Mouse (Mus musculus) forebrain, embryonic 14.5 days (tissue): ENCODE results near the gene Kcnmb3. TPM values are rescaled to one million over a fixed set of nuclear protein-coding genes. Genes with fewer than 3 reads are reported as not detected.

ENCODE experiments used
- ATAC-seq: fragments of 200-750 bp; cut with Nextera tagmentation; 2 replicates; pipeline ENCODE4 v1.8.0; 2017; ENCODE audit warnings: mild to moderate bottlenecking, moderate library complexity
- DNase-seq: peaks from one replicate; pipeline ENCODE4 v3.0.0-alpha.2; 2015; ENCODE audit warnings: low spot score
- H3K27ac ChIP-seq: fragments of 300-500 bp; sonication (generic); 2 replicates; pipeline ENCODE4 v1.5.1; 2014; ENCODE audit warnings: low read depth, mild to moderate bottlenecking, control low read depth, low read length, moderate library complexity
- H3K27me3 ChIP-seq: fragments of 300-500 bp; sonication (generic); replicated peaks from 2 replicates; pipeline ENCODE4 v1.6.1; 2014; ENCODE audit warnings: low read length, control low read depth, mixed read lengths; ENCODE audit not compliant: control insufficient read depth, insufficient read depth
- H3K36me3 ChIP-seq: fragments of 300-500 bp; sonication (generic); 2 replicates; pipeline ENCODE4 v1.6.1; 2014; ENCODE audit warnings: low read length, control low read depth; ENCODE audit not compliant: control insufficient read depth, insufficient read depth
- H3K4me1 ChIP-seq: fragments of 300-500 bp; sonication (generic); 2 replicates; pipeline ENCODE4 v1.6.1; 2014; ENCODE audit warnings: antibody characterized with exemption, low read length, control low read depth; ENCODE audit not compliant: control insufficient read depth, insufficient read depth
- H3K4me2 ChIP-seq: fragments of 300-500 bp; sonication (generic); 2 replicates; pipeline ENCODE4 v1.6.1; 2014; ENCODE audit warnings: mild to moderate bottlenecking, control low read depth, low read length
- H3K4me3 ChIP-seq: fragments of 300-500 bp; sonication (generic); 2 replicates; pipeline ENCODE4 v1.5.1; 2014; ENCODE audit warnings: low read depth, low read length, control low read depth
- H3K9ac ChIP-seq: fragments of 300-500 bp; sonication (generic); 2 replicates; pipeline ENCODE4 v1.6.1; 2014; ENCODE audit warnings: mild to moderate bottlenecking, low read length, control low read depth, moderate library complexity
- H3K9me3 ChIP-seq: fragments of 300-500 bp; sonication (generic); replicated peaks from 2 replicates; pipeline ENCODE4 v1.6.1; 2016; ENCODE audit warnings: low read length, control low read depth, mixed read lengths; ENCODE audit not compliant: control insufficient read depth
- WGBS: fragments of 180-500 bp; shearing (Covaris S2); extraction: QIAGEN DNeasy Blood & Tissue Kit; methylation state at CpG from one replicate; pipeline ENCODE4 v1.1.7; 2014; 5-methylcytosine and 5-hydroxymethylcytosine counted together
- polyA plus RNA-seq: library from polyadenylated mRNA; unstranded; fragments of >200 nt; fragmentation: Nextera tagmentation; extraction: Ambion mirVana; gene quantifications from 2 replicates; pipeline ENCODE4 v1.2.1, GENCODE M21; 2014

The Kcnmb3 gene
- polyA plus RNA-seq, 1 experiment from 2014 or later = not detected

DNA sequence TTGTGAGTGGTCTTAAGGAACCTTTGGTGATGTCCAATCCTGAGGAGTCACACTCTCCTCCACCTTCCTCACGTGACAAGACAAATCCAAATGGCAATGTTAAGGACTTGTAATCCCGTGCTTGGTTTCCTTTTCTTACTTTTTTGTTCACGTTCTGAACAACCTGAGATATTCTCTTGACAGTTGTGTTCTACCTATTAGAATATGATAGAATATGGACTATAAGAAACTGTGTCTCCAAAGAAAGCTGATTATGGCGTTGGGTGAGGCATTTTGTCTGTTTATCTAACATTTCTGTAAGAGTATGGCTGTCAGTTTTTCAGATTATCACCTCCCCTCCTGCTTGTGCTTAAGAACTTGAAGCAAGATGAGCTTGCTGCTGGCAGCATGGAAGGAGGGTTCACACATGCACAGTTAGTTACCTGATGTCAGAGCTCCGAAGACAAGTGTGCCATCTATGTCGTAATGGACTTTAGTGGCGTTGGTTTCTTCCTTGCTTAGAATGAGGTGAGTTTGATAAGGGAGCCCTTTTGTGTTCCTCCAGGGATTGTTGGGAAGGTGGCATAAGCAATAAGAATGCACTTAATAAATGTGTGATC, 20.8 kb upstream of the Kcnmb3 start:
- no peak overlapping the region for H3K9ac ChIP-seq
- H3K4me2 ChIP-seq = no peak overlapping the region
- H3K36me3 ChIP-seq = peaks cover 30% of the 10 kb centered on the region
- H3K4me3 ChIP-seq = no peak overlapping the region
- ATAC-seq = no peak
- WGBS = 89% methylated on average over 7 of the region's 7 CpGs
- no peak overlapping the region for H3K27ac ChIP-seq
- H3K4me1 ChIP-seq = peaks cover 16% of the 10 kb centered on the region
- no peak for DNase-seq
- H3K9me3 ChIP-seq = no peaks in the 10 kb centered on the region
- H3K27me3 ChIP-seq = no peaks in the 10 kb centered on the region

DNA sequence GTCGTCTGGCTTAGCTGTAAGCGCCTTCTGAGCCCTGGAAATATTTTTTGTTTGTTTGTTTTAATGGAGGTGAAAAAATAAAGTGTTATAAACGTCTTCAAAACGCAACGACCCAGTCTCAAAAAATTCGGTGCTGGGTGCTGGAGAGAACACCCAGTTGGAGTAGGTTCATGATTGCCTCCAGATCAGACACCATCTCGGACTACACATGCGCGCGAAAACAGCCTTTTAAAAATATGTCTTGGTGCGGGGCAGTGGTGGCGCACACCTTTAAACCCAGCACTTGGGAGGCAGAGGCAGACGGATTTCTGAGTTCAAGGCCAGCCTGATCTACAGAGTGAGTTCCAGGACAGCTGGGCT, 19.1 kb upstream of the Kcnmb3 start:
- no peak for DNase-seq
- Histone ChIP-seq H3K9ac (peak overlapping the region; percentile 89), H3K36me3 (peaks cover 16% of the 10 kb centered on the region), H3K27ac (no peak overlapping the region), H3K27me3 (no peaks in the 10 kb centered on the region), H3K4me2 (peak overlapping the region; percentile 80), H3K9me3 (no peaks in the 10 kb centered on the region), H3K4me1 (peaks cover 16% of the 10 kb centered on the region), H3K4me3 (peak overlapping the region; percentile 91)
- no peak for ATAC-seq
- 4% methylated on average over 13 of the region's 13 CpGs for WGBS

DNA sequence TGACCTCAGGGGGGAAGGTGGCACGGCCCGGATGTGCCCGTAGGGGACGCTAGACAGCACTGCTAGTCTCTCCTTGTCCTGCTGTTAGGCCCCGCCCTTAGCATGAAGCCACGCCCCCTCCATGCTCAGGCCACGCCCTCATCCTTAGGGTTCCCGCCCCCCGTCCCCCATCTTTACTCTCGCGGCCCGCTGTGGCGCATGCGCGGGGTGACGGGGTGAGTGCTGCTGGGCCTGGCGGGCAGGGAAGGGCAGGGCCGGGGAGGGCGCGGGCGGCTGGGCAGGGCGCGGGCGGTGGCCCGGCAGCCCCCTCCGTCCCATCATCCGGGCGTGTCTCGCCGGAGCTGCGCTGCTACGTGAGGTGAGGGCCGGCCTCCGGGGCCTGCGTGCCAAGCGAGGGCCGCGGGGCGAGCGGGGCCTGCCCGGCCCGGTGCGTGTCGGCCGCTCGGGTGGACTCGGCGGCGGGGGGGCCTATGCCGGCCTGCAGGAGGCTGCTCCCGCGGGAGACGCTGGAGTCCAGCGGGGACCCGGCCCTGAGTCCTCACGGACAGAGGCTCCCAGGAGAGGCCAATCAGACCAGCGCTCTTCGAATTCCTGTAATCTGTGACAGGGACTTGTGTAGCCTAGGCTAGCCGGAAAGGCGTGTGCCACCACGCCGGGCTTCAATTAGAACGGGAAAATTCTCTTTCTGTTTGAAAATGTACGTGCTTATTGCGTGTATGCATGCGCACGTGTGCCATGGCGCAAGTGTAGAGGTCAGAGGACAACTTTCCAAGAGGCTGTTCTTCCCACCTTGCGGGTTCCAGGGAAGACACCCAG, 18.6 kb upstream of the Kcnmb3 start:
- DNase-seq (peak; percentile 92), ATAC-seq (peak; percentile 91)
- WGBS = under 1% methylated on average over 58 of the region's 69 CpGs

DNA sequence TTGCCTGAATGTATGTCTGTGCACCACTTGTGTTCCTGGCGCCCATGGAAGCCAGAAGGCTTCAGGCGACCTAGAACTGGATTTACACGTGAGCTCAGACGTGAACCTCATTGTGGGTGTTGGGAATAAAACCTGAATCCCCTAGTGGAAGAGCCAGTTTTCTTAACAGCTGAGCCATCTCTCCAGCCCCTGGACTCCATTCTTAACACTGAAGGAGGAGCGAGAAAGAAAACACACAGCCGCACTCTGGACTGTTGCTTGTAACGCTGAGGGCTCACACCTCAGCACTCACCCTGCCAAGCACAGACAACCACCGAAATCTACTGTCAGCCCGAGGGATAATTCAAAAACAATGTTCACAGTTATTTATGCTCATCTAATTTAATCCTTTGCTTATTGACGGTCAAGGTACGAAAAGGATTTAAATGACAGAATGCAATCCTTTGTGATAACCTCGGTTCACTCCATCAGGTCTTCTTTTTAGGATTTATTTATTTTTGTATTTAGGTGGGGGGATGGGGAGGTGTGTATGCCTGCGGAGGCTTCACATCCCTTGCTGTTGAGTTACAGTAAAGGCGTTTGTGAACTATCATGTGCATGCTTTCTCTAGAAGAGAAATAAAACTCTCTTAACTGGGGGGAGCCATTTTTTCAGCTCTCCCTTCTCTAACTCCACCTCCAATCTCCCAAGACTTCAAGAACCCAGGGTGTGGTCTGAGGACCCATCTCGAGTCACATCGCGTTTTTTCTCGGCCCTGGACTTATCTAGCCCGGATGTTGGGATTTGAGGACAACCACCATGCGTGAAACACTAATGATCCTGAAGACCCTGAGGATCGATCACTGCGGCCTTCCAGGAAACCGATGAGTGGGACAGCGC, 17.7 kb upstream of the Kcnmb3 start, which contains the start of gene Zfp639:
TSS of gene Zfp639 (plus strand) at position 764 of the 879 bp plus-strand sequence.
- peak; percentile 20 for DNase-seq
- Histone ChIP-seq H3K27ac (peak within 1 kb of the TSS; percentile 67; the same call in 1 of the 2 replicates), H3K27me3 (no peaks in the 10 kb centered on the region), H3K4me3 (peak within 1 kb of the TSS; percentile 91), H3K9me3 (no peaks in the 10 kb centered on the region), H3K9ac (peak within 1 kb of the TSS; percentile 89), H3K36me3 (peaks cover 6% of the 10 kb centered on the region; the same call in 1 of the 2 replicates), H3K4me2 (peak within 1 kb of the TSS; percentile 80), H3K4me1 (peaks cover 16% of the 10 kb centered on the region)
- peak; percentile 16; the same call in 1 of the 2 replicates for ATAC-seq
- WGBS = 8% methylated on average over 24 of the region's 24 CpGs

More for the DNA sequence above, 18.6 kb upstream of the Kcnmb3 start:
- no peaks in the 10 kb centered on the region for H3K27me3 ChIP-seq
- no peaks in the 10 kb centered on the region for H3K9me3 ChIP-seq
- peak overlapping the region; percentile 89 for H3K9ac ChIP-seq
- H3K27ac ChIP-seq = peak overlapping the region; percentile 67; the same call in 1 of the 2 replicates
- H3K4me3 ChIP-seq = peak overlapping the region; percentile 91
- H3K4me2 ChIP-seq = peak overlapping the region; percentile 80
- peaks cover 16% of the 10 kb centered on the region for H3K4me1 ChIP-seq
- H3K36me3 ChIP-seq = peaks cover 10% of the 10 kb centered on the region

DNA sequence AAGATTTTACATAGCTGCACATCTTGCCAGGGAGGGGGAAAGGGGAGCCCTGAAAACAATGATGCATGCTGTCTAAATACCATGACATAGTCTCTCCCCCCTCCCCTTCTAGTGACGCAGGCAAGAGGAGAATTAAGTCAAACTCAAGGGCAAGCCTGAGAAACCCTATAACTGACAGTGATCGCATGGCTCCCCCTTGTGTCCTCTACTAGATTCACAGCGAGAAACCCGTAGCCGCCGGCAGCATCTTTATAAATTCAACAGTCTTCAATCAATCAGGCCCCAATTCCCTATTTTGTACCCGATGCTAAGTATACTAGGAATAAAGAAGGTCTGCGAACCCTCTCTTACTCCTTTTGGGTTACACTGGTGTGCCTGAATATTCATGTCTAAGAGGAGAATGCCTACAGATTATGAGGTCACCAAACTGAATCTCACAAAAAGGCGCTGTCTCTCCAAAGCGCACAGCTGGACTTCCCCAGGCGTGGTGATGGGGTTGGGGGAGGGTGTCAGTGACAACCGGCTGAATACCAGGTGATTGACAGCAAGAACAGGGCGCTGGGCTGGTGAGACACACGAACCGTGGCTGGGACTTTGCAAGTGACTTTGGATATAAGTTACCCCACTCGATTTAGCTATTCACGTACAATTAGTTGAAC, 16.8 kb upstream of the Kcnmb3 start:
- Histone ChIP-seq H3K4me3 (peak overlapping the region; percentile 13; the same call in 1 of the 2 replicates), H3K9me3 (no peaks in the 10 kb centered on the region), H3K27me3 (no peaks in the 10 kb centered on the region), H3K4me1 (peaks cover 16% of the 10 kb centered on the region), H3K9ac (peak overlapping the region; percentile 25; the same call in 1 of the 2 replicates), H3K36me3 (peaks cover 4% of the 10 kb centered on the region; the same call in 1 of the 2 replicates), H3K4me2 (peak overlapping the region; percentile 80), H3K27ac (no peak overlapping the region)
- DNase-seq (peak; percentile 89), ATAC-seq (peak; percentile 36)
- WGBS = under 1% methylated on average over 17 of the region's 17 CpGs

DNA sequence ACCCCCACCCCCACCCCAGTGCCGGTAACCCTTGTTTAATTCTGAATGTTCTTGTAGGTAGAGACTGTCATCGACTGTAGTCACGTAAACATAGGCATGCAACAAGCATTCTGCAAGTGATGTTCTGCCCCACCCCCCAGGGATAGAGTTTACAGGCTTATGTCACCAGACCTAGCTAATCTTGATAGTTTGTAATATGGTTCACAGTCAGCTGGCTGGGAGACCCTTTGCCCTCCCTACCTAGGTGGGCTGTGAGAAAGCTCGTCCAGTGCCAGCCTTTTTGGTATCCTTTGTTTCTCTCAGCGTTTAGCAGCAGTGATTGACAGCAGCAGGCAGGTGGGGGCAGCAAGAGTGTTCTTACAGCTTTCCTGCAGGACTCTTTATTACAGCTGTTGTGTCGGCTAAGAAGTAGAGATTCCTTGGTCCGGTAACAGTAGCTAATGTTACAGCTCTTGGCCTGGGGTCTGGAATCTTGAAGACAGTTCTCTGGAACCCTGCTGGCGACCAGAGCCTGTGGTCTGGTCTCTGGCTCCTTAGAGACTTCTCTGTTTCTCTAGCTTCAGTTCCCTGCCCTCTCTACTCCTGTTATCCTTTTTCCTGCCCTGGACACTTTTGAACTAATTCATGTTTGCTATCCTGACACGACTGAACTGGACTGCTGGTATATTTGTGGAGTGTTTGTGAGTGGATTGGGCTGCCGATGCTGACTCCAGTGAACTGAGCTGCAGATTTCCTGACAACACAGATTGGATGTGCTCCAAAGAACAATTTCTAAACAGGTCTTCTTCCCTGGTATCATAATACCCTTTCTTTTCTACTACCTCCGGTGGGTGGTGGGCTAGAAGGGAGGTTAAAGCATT, 14.6 kb upstream of the Kcnmb3 start:
- Histone ChIP-seq H3K27ac (no peak overlapping the region), H3K4me3 (no peak overlapping the region), H3K9me3 (no peaks in the 10 kb centered on the region), H3K36me3 (no peaks in the 10 kb centered on the region), H3K27me3 (no peaks in the 10 kb centered on the region), H3K9ac (no peak overlapping the region), H3K4me2 (no peak overlapping the region), H3K4me1 (peaks cover 11% of the 10 kb centered on the region)
- 62% methylated on average over 11 of the region's 11 CpGs for WGBS
- ATAC-seq (no peak), DNase-seq (no peak)

DNA sequence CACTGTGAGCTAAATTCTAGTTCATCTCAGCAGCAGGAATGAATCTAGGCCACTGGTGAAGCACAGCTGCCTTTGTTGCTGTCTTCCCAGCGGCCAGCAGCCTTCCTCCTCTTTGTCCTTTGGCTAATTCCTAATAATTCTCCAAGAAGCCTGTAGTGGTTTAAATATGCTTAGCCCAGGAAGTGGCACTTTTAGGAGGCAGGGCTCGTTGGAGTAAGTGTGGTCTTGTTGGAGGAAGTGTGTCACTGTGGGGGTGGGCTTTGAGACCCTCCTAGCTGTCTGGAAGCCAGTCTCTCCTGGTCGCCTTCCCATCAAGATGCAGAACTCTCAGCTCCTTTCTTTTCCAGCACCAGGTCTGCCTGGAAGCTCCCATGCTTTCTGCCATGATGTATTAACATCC, 13.8 kb upstream of the Kcnmb3 start:
- DNase-seq (no peak), ATAC-seq (no peak)
- no peak overlapping the region for H3K4me3 ChIP-seq
- WGBS = 71% methylated on average over 3 of the region's 3 CpGs
- H3K27ac ChIP-seq = no peak overlapping the region
- H3K36me3 ChIP-seq = no peaks in the 10 kb centered on the region
- no peak overlapping the region for H3K9ac ChIP-seq
- H3K4me1 ChIP-seq = peaks cover 4% of the 10 kb centered on the region
- no peak overlapping the region for H3K4me2 ChIP-seq
- H3K27me3 ChIP-seq = no peaks in the 10 kb centered on the region
- no peaks in the 10 kb centered on the region for H3K9me3 ChIP-seq
